In the genomic region with DNA sequence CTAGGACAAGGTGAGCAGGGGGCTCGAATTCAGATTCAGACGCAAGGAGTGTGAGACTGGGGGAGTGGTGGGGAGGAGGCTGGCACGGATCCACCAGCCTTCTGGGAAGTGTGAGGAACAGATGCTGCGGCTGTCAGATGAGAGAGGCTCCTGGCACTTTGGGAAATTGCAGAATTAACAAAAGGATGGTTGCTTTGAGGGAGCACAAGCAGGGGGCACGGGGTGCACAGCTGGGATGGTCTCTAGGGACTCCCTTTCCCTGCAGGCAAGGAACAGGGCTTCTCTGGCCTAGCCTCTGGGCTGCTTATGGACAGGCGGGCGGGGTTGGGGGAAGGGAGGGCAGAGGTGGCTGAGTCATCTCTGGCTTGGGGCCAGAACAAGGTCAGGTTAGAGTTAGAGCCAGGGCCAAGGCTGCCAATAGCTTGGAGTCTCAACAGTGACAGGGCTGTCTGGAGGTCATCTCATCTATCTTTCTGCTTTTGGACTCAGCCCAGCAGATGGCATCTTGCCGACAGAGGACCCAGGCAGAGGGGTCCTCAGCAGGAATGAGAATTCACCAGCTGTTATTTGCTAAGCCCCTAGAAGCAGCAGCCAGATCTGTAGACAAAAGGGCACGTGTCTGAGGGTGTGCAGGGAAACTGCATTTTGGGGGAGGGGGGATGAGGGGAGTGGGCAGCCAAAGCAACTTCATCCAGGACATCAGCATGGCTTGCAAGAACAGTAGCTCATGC, we compare ENCODE assay signal across 8 mouse cellular contexts. TPM values are rescaled to one million over a fixed set of nuclear protein-coding genes. Genes with fewer than 3 reads are reported as not detected.
A peak's percentile ranks its signal among the peaks of the same experiment; 100 is the strongest.
DNase-seq lines count a peak whose midpoint lies in the region; ATAC-seq and TF ChIP-seq lines count a peak whose summit lies in the region.

No protein-coding gene starts in this region.

- H3K4me2 ChIP-seq in lung, postnatal 0 days (replicated peaks; ENCODE audit: low read depth, low read length), result no peak overlapping the region

- no peak overlapping the region for H3K27ac ChIP-seq in lung, postnatal 0 days (ENCODE audit: low read length)

- H3K36me3 ChIP-seq in lung, postnatal 0 days (ENCODE audit: insufficient read depth, low read length), result no peaks in the 10 kb centered on the region

- intact Hi-C loops in left cerebral cortex, postnatal 10 days (cut with DNase I), result no loop called here
- intact Hi-C loops in left cerebral cortex, postnatal 25 days (cut with DNase I), result no loop called here
- intact Hi-C loops in gastrocnemius, postnatal 36 days (cut with DNase I), result no loop called here

- no peak overlapping the region for H3K9ac ChIP-seq in lung, postnatal 0 days (replicated peaks; ENCODE audit: low read depth)

- H3K4me1 ChIP-seq in lung, postnatal 0 days (ENCODE audit: insufficient read depth, low read depth, low read length), result 0 out of 2 replicates have a peak, but pooled peaks cover 3% of the 10 kb centered on the region

- no peak for TF ChIP-seq CTCF in lung, postnatal 0 days (IDR thresholded peaks at IDR 0.05)

- H3K4me3 ChIP-seq in lung, postnatal 0 days (ENCODE audit: low read depth, low read length), result no peak overlapping the region

- DNase-seq in left cerebral cortex, postnatal 10 days (ENCODE audit: extremely low spot score in 1 of 2, low spot score in 2 of 2), result peak; percentile 49 to 67
- no peak for DNase-seq in left cerebral cortex, postnatal 25 days (ENCODE audit: low spot score in 2 of 2)
- peak; percentile 62 to 82 for DNase-seq in cerebellum, postnatal 25 days
- DNase-seq in gastrocnemius, postnatal 36 days, result peak; percentile 32 to 49
- DNase-seq in kidney, adult 11 months, result peak; percentile 21
- DNase-seq in lung, postnatal 0 days (ENCODE audit: low spot score), result peak; percentile 63
- peak; percentile 71 for DNase-seq in right cerebral cortex, postnatal 4 days

- WGBS in lung, postnatal 0 days, result 17% methylated on average over 9 of the region's 9 CpGs

- peak; percentile 65 for ATAC-seq in lung, postnatal 0 days
- ATAC-seq in CD4-positive, CD25-positive, alpha-beta regulatory T cell, adult 4 months, result no peak

- H3K27me3 ChIP-seq in lung, postnatal 0 days (replicated peaks; ENCODE audit: insufficient read depth, low read length), result no peaks in the 10 kb centered on the region

- no peak for TF ChIP-seq EP300 in lung, postnatal 0 days (IDR thresholded peaks at IDR 0.05)

- H3K9me3 ChIP-seq in lung, postnatal 0 days (ENCODE audit: low read length), result no peaks in the 10 kb centered on the region

RNA-seq across cellular contexts. Expression of a gene that starts 15.0 kb away (rescaled TPM):
- 10 to 100 TPM; 52.2 to 57.0 TPM for total RNA-seq in left cerebral cortex, postnatal 10 days (2021)
- 10 to 100 TPM; 60.4 to 71.0 TPM for total RNA-seq in left cerebral cortex, postnatal 25 days (2021)
- not detected for total RNA-seq in gastrocnemius, postnatal 36 days (2021)
- 0.02 and 0.04 TPM in 2 replicates for polyA plus RNA-seq in lung, postnatal 0 days (2015; fragmentation: Nextera tagmentation; extraction: Ambion mirVana)
- not detected for polyA plus RNA-seq in CD4-positive, CD25-positive, alpha-beta regulatory T cell, adult 4 months (2017; shearing (Covaris generic))

RNA-seq across cellular contexts. Expression of a gene that starts 52.0 kb away (rescaled TPM):
- total RNA-seq in left cerebral cortex, postnatal 10 days (2021), result 1 to 10 TPM; 2.1 to 2.3 TPM
- total RNA-seq in left cerebral cortex, postnatal 25 days (2021), result 1 to 10 TPM; 3.6 to 3.9 TPM
- 1 to 10 TPM in 1 of 2 experiments, under 1 TPM in 1; 0.82 to 1.3 TPM for total RNA-seq in gastrocnemius, postnatal 36 days (2021)
- 1.3 and 1.7 TPM in 2 replicates for polyA plus RNA-seq in lung, postnatal 0 days (2015; fragmentation: Nextera tagmentation; extraction: Ambion mirVana)
- polyA plus RNA-seq in CD4-positive, CD25-positive, alpha-beta regulatory T cell, adult 4 months (2017; shearing (Covaris generic)), result 1 to 10 TPM; 6.2 to 9.3 TPM

Comparison
In these comparisons a context has a peak if more than half of its experiments do, and no peak if none do; other contexts are left out.
1. DNase-seq: peak in left cerebral cortex, postnatal 10 days (2 of 2), cerebellum, postnatal 25 days (2 of 2), gastrocnemius, postnatal 36 days (2 of 2), kidney, adult 11 months (single experiment), lung, postnatal 0 days (single experiment) and right cerebral cortex, postnatal 4 days (single experiment); none in left cerebral cortex, postnatal 25 days (0 of 2).
2. RNA of a gene that starts 15.0 kb away (total RNA-seq): 60.4 to 71.0 TPM in left cerebral cortex, postnatal 25 days and 52.2 to 57.0 TPM in left cerebral cortex, postnatal 10 days; not detected in gastrocnemius, postnatal 36 days; every median in the first group is over 10 times any median in the second.